Mouse (Mus musculus) intestine, embryonic 16.5 days (tissue): Measurements from ENCODE around the gene Tomm40. TPM values are rescaled to one million over a fixed set of nuclear protein-coding genes. Genes with fewer than 3 reads are reported as not detected.

Experiments
- ATAC-seq: fragments of 200-750 bp; cut with Nextera tagmentation; 2 replicates; pipeline ENCODE4 v1.8.0; 2017; ENCODE audit warnings: moderate TSS enrichment, moderate library complexity
- H3K27ac ChIP-seq: fragments of 300-500 bp; sonication (generic); 2 replicates; pipeline ENCODE4 v1.5.1; 2014; ENCODE audit warnings: mild to moderate bottlenecking, low read length
- H3K27me3 ChIP-seq: fragments of 300-500 bp; sonication (generic); replicated peaks from 2 replicates; pipeline ENCODE4 v1.6.1; 2014; ENCODE audit warnings: low read length, control low read depth, mixed read lengths; ENCODE audit not compliant: control insufficient read depth, insufficient read depth
- H3K36me3 ChIP-seq: fragments of 300-500 bp; sonication (generic); 2 replicates; pipeline ENCODE4 v1.6.1; 2014; ENCODE audit warnings: low read length, control low read depth; ENCODE audit not compliant: control insufficient read depth, insufficient read depth
- H3K4me1 ChIP-seq: fragments of 300-500 bp; sonication (generic); 2 replicates; pipeline ENCODE4 v1.6.1; 2014; ENCODE audit warnings: low read length, control low read depth, mixed read lengths; ENCODE audit not compliant: control insufficient read depth, insufficient read depth
- H3K4me2 ChIP-seq: fragments of 300-500 bp; sonication (generic); 2 replicates; pipeline ENCODE4 v1.6.1; 2014; ENCODE audit warnings: low read depth, low read length, control low read depth
- H3K4me3 ChIP-seq: fragments of 300-500 bp; sonication (generic); 2 replicates; pipeline ENCODE4 v1.5.1; 2014; ENCODE audit warnings: mild to moderate bottlenecking, low read length
- H3K9ac ChIP-seq: fragments of 300-500 bp; sonication (generic); 2 replicates; pipeline ENCODE4 v1.6.1; 2014; ENCODE audit warnings: low read depth, low read length
- H3K9me3 ChIP-seq: fragments of 300-500 bp; sonication (generic); 2 replicates; pipeline ENCODE4 v1.6.1; 2016; ENCODE audit warnings: low read length, control low read depth; ENCODE audit not compliant: control insufficient read depth
- WGBS: fragments of 180-500 bp; shearing (Covaris S2); extraction: QIAGEN DNeasy Blood & Tissue Kit; methylation state at CpG from one replicate; pipeline ENCODE4 v1.1.7; 2014; 5-methylcytosine and 5-hydroxymethylcytosine counted together
- polyA plus RNA-seq: library from polyadenylated mRNA; unstranded; fragments of >200 nt; fragmentation: Nextera tagmentation; extraction: Ambion mirVana; gene quantifications from 2 replicates; pipeline ENCODE4 v1.2.1, GENCODE M21; 2015

Gene Tomm40
- polyA plus RNA-seq, 1 experiment from 2014 or later: 143 TPM

GRCm38 (mm10) chr7:19652614-19653013, 62.6 kb downstream of the Tomm40 start:
- WGBS: 94% methylated on average over 2 of the region's 2 CpGs
- Histone ChIP-seq H3K4me2 (no peak overlapping the region), H3K27me3 (no peaks in the 10 kb centered on the region), H3K4me1 (no peaks in the 10 kb centered on the region), H3K36me3 (peaks cover 9% of the 10 kb centered on the region; the same call in 1 of the 2 replicates), H3K9me3 (no peaks in the 10 kb centered on the region), H3K9ac (no peak overlapping the region), H3K27ac (no peak overlapping the region), H3K4me3 (no peak overlapping the region)
- ATAC-seq: no peak

Other genes starting within 250 kb of the Tomm40 start
- gene Bloc1s3, start 207.1 kb downstream of the Tomm40 start, polyA plus RNA-seq: 1.4 and 2.0 TPM in 2 replicates
- 147 and 159 TPM in 2 replicates for gene Trappc6a, start 207.0 kb downstream of the Tomm40 start, polyA plus RNA-seq
- gene Nkpd1, start 197.6 kb downstream of the Tomm40 start, polyA plus RNA-seq: 0.06 and 0.07 TPM in 2 replicates
- gene Ppp1r37, start 152.4 kb downstream of the Tomm40 start, polyA plus RNA-seq: 15.5 and 18.6 TPM in 2 replicates
- gene Zfp296, start 138.2 kb downstream of the Tomm40 start, polyA plus RNA-seq: 0.42 and 0.64 TPM in 2 replicates
- 132 and 137 TPM in 2 replicates for gene Gemin7, start 137.8 kb downstream of the Tomm40 start, polyA plus RNA-seq
- 30.3 and 32.5 TPM in 2 replicates for gene Clasrp, start 111.0 kb downstream of the Tomm40 start, polyA plus RNA-seq
- 8.8 and 10.6 TPM in 2 replicates for gene Relb, start 86.0 kb downstream of the Tomm40 start, polyA plus RNA-seq
- 70.5 and 77.6 TPM in 2 replicates for gene Clptm1, start 50.4 kb downstream of the Tomm40 start, polyA plus RNA-seq
- gene Apoc2, start 37.5 kb downstream of the Tomm40 start, polyA plus RNA-seq: 463 and 798 TPM in 2 replicates
- gene Gm44805, start 34.0 kb downstream of the Tomm40 start, polyA plus RNA-seq: not detected in 2 replicates
- gene Apoc4, start 34.0 kb downstream of the Tomm40 start, polyA plus RNA-seq: 2.6 and 8.3 TPM in 2 replicates
- 39.5 and 43.2 TPM in 2 replicates for gene Apoc1, start 22.8 kb downstream of the Tomm40 start, polyA plus RNA-seq
- gene Apoe, start 16.2 kb downstream of the Tomm40 start, polyA plus RNA-seq: 314 and 355 TPM in 2 replicates
- 143 and 149 TPM in 2 replicates for gene Nectin2, start 35.0 kb upstream of the Tomm40 start, polyA plus RNA-seq
- 58.7 and 62.7 TPM in 2 replicates for gene Bcam, start 55.6 kb upstream of the Tomm40 start, polyA plus RNA-seq
- gene Cblc, start 81.4 kb upstream of the Tomm40 start, polyA plus RNA-seq: 32.6 and 42.1 TPM in 2 replicates
- gene Bcl3, start 107.3 kb upstream of the Tomm40 start, polyA plus RNA-seq: 15.5 and 15.6 TPM in 2 replicates
- 0.13 and 0.27 TPM in 2 replicates for gene Gm19345, start 136.6 kb upstream of the Tomm40 start, polyA plus RNA-seq
- not detected in 2 replicates for gene Ceacam16, start 145.9 kb upstream of the Tomm40 start, polyA plus RNA-seq
- gene Ceacam19, start 172.5 kb upstream of the Tomm40 start, polyA plus RNA-seq: not detected in 2 replicates
- 13.9 and 16.5 TPM in 2 replicates for gene Pvr, start 205.7 kb upstream of the Tomm40 start, polyA plus RNA-seq
- 14.7 and 19.1 TPM in 2 replicates for gene Igsf23, start 235.3 kb upstream of the Tomm40 start, polyA plus RNA-seq
- gene Ceacam20, start 250.0 kb upstream of the Tomm40 start, polyA plus RNA-seq: 3.5 and 6.5 TPM in 2 replicates